Mouse (Mus musculus) cerebellum, postnatal 25 days (tissue): ENCODE results near the gene Fam20c.

ENCODE experiments used
- DNase-seq, 2 experiments: peaks; one replicate each; pipeline ENCODE4 v3.0.0; 2021; ENCODE audit warnings: mixed read lengths in 2 of 2

Gene Fam20c

DNA sequence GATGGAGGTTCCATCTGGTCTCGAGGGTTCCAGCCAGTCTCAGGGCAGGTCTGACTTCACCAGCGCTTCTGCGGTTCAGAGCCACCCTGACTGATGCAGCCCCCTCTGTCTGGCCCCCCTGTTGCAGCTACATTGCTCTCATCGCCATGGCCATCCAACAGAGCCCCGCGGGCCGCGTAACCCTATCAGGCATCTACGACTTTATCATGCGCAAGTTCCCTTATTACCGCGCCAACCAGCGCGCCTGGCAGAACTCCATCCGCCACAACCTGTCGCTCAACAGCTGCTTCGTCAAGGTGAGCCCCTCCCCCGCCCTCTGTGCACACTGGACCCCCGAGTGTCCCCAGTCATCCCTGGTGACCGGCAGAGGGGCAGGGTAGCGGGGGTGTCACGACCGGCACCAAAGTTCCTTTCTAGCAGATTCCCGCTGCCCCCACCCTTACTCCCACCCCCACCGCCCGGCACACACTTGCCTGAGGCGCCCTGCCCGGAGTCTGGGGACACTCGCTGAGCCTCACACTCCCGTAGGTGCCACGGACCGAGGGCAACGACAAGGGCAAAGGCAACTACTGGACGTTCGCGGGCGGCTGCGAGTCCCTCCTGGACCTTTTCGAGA is 66.5 kb downstream of the Fam20c start:
- no peak for DNase-seq

DNA sequence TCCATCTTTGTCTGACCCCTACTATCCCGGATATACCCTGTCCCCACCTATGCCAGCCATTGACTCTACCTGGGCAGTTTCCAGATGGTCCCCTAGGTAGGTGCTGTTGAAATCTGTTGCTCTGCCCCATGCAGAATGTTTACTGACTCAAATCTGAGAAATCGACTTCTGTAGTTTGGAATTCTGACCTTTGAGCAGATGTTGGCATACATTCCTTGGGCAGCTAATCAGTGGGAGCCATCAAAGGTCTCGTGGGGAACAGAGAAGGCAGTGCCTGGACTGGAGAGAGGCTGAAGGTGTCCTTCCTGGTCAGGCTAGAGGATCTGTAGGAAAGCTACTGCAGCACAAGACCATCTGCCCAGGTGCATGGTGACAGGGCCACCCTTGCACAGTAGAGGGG is 70.8 kb downstream of the Fam20c start:
- DNase-seq: no peak

DNA sequence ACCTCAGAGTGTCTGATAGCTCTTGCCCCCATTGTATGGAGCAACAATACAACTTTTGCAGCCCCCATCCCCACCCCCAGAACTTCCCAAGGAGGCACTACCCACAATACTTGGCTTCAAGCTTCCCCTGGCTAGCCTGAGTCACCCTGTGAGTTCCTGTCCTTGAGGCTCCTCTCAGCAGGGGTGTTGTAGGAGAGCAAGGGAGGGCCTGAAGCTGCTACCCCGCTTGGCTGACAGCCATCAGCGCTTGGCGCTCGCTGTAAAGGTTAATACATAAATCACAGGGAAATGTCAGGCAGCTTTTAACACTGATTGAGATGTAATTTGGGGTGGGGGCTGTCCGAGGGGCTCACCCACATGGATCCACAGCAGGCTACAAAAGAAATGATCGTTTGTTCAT is 79.1 kb downstream of the Fam20c start:
- no peak for DNase-seq

DNA sequence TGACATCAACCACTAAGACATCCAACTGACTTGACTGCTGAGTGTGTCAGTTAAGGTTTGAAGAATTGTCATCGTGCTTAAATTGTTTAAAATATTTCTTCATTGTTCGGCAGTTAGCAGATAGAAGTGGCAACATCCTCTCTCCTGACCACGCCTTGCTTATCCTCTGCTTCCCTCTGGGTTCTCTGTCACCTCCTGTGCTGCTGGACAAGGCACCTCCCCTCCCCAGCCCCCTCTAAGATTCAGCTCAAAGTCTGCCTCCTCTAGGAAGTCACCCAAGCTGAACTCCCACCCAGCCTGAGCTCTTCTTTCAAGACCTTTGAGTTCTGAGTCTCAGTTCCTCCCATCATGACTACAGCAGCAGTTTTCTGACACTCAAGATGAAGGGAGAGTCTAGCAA is 80.6 kb downstream of the Fam20c start:
- DNase-seq: no peak

DNA sequence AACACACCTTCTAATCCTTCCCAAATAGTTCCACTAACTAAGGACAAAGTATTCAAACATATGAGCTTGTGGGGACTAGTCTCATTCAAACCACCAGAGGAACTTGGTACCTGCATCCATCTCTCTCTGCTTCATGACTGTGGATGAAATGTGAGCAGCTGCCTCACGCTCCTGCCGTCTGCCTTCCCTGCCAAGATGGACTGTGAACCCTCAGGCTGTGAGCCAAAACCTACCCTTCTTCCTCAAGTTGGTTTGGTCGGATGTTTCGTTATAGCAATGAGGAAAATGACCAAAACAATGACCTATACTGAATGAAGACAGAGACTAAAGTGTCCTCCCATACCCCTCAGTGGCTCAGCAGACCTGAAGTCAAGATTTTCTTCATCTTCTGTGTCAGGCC is 86.7 kb downstream of the Fam20c start:
- no peak for DNase-seq

DNA sequence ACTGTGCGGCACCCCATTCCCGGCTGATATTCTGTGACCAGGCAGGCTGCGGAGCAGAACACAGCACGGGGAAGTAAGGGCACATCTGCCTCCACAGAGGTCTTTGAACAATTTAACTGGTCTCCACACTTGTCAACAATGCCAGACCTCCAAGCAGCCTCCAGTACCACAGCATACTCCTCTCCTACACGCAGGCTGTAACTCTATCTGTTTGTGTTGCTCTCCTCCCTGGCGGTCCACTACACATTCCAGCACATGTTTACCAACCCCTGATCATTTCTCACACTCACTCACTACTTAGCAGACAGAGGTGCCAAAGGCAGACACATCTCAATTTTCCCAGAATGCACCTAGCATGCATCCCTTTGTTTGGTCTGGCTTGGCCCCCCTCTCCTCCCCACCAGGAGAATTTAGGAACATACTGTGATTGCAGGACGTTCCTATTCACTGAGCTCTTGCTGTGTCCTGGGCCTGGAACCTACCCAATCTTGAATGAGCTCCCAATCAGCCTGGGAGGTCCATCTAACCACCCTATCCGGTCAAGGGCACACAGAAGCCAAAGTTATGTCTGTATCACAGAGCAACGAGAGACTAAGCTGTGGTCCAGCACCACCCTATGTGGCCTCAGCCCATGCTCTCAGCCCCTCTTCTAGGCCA is 89.0 kb downstream of the Fam20c start:
- no peak for DNase-seq

DNA sequence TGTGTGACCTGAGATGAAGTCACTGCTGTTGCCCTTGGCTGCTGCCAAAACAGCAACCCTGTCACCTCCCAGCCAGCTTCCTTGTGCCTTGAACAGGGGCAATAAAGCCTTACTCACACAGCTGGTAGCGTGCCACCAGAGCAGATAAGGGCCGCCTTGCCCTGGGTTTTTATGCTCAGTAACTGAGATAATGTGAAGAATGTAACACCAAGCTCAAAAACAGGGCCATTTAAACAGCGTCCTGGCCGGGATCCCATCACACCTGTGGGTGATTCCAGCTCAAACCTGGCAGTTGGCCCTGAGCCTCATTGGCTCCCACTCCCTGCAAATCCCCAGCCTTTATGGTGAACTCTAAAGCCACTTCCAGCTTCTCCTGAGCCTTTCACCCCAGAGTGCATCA is 92.2 kb downstream of the Fam20c start:
- DNase-seq: peak in 1 of 2 experiments; percentile 26

DNA sequence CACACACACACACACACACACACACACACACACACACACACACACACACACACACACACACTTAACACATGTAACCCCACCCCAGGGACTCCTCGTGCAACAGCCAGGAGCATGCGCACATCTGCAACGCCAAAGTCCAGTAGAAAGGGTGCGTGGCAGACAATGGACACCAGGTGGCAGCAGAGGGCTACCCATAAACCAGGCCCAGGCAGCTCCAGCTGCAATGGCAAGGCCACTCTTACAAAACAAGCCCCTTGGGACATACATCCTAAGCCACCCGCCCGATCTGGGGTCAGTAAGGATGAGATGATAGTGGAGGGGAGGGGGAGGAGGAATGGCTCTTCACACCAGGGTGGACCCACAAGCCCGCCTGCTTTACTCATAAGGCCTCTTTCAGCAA is 93.8 kb downstream of the Fam20c start:
- DNase-seq: peak; percentile 91 to 92

DNA sequence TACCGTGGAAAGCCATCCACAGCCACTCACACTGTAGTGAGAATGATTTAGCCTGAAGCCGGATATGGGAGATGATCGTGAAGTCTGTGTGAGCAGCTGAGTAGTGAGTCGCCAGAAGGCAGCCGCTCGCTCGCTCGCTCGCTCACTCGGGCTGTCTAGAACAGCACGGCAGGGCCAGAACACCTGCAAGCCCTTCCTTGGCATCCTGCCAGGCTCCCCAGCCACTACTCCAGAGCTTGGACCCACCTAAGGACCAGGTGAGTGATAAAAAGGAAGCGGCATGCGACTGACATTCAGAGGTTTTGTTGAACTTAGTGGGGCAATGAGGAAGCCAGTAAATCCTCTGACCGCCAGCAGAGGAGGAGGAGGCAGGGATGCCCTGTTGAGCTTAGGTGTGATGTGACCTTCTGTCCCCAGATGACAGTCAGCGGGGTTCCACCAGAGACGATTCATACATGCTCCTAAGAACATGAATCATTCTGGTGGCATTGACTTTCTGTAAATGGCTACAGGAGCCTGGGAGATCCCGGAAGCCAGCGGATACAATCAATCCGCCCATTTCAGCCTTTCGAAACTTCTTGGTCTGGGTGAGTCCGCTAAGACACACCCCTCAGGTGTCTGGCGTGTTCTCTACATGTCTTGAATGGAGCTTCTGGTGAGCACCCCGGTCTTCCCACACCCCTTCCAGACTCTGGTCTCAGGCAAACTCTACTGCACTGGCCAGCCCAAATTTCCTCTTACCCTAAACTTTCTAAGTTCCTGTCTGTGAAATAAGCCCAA is 95.6 kb downstream of the Fam20c start:
- DNase-seq: peak in 1 of 2 experiments; percentile 26

DNA sequence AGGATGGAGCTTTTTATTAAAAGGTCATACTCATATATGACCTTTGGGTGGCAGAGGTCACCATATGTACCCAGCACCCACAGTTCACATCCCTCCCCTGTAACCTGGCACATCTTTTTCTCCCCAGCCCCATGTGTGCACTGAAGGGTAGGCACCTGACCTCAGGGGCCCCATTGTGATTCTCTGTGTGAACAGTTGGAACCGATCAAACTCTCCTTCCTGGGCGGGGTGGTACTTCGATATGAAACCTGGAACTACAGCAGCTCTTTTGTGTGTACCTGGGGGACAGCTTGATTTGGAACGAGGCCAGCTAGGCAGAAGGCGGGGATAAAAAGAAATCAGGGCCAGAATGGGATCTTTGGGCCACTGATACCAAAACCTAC is 96.1 kb downstream of the Fam20c start:
- DNase-seq: no peak

DNA sequence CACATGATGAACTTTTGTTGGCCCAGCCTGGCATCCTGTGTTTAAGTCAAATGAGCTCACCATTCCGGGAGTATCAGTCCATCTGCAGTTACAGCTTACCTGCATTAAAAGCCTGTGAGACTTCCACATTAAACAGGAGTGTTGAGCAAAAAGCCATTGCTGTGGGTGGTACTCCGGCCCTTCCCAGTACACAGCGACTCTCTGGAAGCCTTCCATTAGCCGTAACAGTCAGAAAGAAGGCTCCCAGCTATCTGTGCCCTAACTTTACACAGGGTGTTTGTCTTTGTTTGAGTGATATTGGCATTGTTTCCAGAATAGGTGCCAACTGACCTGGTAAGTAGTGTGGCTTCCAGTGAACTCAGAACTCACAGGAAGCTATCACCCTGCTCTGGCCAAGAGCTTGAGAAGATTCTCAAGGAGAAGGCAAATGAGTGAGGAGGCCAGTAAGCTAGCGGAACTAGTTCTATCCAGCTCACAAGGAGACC is 97.0 kb downstream of the Fam20c start:
- no peak for DNase-seq

DNA sequence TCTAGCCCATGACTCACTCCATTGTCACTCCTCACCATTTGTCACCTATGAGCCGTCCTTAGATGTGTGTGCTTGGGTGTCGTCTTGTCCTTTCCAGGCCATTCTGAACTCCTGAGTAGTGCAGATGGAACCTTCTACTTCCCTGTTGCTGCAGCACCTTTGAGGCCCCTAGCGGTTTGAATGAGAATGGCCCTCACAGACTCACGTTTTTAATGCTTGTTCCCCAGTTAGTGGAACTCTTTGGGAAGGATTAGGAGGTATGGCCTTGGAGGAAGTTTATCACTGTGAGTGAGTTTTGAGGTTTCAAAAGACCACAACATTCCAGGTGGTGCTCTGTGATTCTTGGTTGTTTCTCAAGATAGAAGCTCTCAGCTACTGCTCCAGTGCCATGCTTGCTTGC is 97.8 kb downstream of the Fam20c start:
- DNase-seq: no peak

DNA sequence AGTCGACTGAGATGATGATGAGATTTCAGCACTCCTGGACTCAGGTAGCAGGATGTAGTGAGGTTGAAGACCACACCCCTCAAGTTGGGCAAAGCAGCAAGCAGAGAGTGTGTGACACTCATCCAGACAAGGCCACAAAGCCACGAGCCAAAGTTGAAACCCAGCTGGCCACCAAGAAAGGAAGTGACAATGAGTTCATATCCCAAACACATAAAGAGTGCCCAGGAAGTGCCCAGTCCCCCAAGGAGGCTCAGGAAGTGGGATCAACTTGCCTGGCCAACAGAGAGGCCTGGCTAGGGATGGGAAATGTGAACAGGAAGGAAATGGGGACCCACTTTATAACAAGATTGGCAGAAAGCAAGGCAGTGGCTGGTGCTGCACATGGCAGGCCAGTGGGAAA is 99.0 kb downstream of the Fam20c start:
- DNase-seq: no peak

DNA sequence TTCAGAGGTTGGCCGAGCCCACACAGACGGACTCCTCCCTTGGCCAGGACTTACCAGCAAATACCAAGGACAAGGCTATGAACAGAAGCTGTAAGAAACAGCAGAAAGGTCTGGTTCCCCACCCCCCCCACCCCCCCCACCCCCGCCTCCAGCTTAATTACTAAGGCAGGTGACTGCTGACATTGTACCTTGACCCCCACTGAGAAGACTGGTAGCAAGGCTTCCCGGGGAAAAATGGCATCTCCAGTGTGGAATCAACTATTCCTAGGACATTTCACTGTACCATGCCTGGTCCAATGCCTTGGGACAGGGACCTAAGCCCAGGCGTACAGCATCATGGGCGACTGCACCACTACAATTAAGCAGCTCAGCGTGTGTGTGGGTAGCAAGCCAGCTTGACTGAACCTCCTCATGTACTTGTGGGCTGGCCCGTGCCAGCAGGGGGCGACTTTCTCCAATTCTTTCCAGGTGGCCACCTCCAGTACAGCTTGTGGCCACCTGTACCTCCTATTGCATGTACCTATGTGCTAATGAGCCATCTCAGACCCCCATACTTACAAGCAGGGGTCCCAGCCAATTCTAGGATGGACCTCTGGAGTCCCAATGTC is 102.8 kb downstream of the Fam20c start:
- peak; percentile 83 to 90 for DNase-seq

DNA sequence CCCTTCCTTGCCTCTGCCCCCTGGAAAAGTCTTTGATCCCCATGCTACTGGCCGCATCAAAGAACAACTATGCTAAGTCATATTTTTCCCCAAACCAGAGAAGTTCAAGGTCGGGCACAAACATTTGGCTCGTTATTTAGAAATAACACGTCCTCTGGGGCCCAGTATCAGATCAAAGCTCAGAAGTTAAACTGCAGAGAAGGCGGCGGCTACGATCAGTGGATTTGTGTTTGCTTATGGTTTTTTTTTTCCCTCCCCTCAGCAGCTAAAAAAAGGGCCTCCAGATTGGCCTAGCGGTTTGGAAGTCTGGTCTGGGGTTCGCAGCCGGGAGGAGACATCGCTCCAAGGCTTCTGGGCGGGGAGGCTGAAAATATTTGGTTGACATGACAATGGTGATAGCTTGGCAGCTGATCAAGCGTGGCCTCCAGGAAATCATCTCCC is 103.5 kb downstream of the Fam20c start:
- DNase-seq: no peak
